Mouse (Mus musculus) lung, postnatal 4 days (tissue): ENCODE measurements around the gene Srgap3.

ENCODE experiments used
- DNase-seq, 2 experiments: peaks; one replicate each; pipeline ENCODE4 v3.0.0; 2021

Gene Srgap3

DNA sequence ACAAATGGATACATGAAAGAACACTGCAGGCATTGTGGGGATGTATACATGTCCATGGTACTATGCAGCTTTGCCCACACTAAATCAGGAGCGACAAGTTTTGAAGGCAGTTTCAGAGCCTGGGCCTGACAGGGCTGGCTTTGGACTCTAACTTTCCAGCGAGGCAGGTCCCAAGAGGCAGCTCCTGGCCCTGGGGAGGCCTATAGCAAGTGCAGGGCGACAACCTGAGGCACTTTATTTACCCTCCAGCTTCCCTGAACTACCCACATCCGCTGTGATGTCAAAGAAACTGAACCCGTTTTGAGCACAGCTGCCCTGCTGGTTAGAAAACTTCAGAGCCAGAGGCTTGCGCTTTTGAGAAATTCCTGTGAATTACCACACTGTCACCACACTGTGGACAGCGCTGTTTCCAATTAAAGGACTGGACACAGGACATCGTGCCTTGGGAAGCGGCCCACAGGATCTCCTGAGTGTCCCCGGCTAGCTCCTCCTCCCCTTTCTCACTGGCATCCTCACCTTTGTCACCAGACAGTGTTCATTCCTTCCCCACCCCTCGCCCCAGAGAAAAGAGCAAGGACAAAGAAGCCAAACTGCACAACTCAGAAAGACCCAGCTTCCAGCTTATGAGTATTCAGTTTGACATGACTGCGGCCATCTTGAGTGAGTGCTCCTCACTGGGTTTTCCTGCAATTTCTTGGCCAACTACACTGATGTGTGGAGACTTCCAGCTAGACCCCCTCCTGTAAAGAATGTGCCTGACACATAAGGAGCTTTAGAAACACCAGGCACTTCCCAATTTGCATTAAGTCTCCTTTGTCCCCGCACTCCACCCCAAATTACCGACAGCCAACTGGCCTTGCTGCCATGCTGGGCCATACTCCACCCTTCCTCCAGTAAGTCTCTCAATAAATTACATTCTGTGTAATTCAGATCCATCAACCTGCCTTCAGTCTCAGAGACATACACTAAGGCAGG is 94.5 kb downstream of the Srgap3 start:
- DNase-seq: no peak

- DNase-seq: no peak
These were observed 96.3 kb downstream of the Srgap3 start for GRCm38 (mm10) chr6:112850745-112851144.

DNA sequence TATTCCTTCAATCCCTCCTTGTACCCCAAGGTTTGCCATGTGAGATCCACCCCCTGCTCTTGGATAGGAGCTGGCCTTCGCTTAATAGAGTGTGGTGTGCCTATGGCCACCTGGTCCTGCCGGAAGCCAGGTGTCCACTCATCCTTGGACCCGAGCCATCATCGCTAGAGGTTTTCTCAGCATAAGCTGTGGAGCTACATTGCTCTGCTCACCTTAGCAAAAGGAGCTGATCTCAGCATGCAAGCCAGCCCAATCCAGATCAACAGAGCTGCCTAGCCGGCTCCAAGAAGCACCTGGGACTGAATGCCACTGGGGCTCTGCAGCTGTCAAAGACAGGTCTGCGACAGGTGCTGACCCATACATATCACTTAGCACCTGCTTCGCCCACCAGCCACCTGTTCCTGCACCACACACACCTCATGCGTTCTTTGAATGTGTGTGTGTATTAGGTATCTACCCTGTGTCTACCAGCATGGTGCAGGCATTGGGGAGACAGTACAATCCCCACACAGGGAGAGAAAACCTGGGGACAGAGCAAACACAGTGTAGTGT is 98.4 kb downstream of the Srgap3 start:
- DNase-seq: no peak

DNA sequence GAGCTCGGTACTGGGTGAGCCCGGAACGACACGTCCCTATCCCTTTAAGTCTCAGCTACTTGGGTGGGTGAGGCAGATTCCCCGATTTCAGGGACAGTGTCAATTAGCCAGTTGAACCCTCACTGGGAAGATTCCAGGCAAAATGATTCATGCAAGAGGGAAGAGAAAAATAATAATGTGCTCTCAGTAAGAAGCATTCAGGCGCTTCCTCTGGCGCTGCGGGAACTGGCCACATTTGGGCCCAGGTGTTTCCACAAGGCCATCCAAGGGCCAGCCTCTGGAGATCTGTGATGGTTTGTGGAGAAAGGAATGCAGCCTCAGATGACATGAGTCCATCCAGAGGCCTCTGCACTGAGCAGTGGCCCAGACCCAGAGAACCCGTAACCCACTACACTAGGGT is 100.2 kb downstream of the Srgap3 start:
- DNase-seq: no peak

- DNase-seq: no peak
These were observed 104.6 kb downstream of the Srgap3 start for GRCm38 (mm10) chr6:112842426-112842825.

GRCm38 (mm10) chr6:112840400-112840799 is 106.7 kb downstream of the Srgap3 start:
- DNase-seq: no peak

DNA sequence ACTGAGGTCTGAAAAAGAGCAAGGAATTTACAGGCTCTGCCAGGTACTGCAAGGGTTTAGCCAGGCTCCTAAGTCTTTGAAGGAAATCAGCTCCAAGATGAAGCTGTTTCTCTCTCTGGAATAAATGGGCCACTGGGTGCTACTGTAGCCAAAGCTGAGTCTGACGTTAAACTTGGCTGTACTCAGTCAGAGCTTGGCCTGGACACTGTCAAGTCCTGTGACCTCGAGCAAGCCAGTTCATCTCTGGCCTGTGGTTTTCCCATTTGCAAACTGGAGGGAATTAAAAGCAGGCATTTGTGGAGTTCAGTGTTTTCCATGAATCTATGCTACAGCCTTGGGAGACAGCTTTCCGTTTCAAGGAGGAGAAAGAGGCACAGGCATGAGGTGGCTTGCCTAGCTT is 107.7 kb downstream of the Srgap3 start:
- DNase-seq: no peak

DNA sequence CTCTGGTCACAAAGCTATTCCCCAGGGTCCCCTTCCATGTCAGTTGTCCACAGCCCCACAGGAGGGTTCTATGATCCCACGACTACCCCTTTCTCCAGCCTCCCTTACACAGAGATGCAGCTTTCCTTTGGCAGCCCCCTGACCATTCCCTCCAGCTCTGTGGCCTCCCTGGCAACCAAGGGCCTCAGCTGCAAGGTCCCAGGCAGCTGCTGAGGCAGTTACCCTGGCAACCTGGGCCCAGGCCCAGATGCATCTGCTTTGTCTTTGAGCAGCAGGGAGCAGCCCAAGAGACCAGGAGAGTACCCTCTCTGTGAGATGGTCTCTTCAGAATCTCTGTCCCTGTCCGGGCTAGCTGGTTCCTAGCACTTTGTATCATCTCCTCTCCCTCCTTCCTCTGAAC is 108.2 kb downstream of the Srgap3 start:
- no peak for DNase-seq

DNA sequence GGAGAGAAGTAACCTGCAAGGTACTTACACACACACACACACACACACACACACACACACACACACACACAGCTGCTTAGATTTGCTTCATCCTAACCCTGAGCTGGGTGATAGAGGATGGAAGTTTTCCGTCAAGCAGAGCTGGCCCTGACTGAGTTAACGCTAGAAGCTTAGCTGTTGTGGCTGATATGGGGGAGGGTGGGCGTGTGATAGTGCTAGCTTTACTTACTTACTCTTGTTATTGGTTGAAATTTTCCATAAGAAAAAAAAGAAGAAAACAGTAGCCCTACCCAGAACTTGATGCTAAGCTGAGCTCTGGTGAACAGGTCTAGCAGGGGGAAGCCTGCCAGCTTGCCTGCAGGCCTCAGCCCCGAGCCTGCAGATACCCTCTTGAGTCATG is 110.4 kb downstream of the Srgap3 start:
- DNase-seq: no peak

DNA sequence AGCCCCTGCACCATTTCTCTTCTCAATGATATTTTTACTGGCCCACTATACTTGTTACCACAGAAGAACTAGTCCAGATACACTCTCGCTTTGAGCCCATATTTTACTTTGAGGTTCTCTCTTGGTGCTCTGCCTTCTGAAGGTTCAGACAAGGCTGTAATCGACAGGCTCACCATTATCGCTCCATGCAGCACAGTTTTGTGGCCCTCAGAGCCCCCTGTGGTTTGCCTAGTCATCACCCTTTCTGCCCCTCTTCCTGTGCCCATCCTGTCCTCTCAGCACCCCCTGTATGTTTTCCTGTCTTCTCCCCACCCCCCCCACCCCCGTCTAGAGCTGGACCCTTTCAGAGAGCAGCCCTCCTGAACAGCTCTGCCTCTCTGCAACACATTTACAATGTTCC is 111.7 kb downstream of the Srgap3 start:
- no peak for DNase-seq

- DNase-seq: no peak
These were observed 112.6 kb downstream of the Srgap3 start for GRCm38 (mm10) chr6:112834430-112834829.

GRCm38 (mm10) chr6:112833763-112834162 is 113.3 kb downstream of the Srgap3 start:
- no peak for DNase-seq

GRCm38 (mm10) chr6:112829196-112829595 is 117.9 kb downstream of the Srgap3 start:
- DNase-seq: no peak

GRCm38 (mm10) chr6:112828420-112828819 is 118.6 kb downstream of the Srgap3 start:
- no peak for DNase-seq

- DNase-seq: no peak
These were observed 121.4 kb downstream of the Srgap3 start for GRCm38 (mm10) chr6:112825657-112826056.

DNA sequence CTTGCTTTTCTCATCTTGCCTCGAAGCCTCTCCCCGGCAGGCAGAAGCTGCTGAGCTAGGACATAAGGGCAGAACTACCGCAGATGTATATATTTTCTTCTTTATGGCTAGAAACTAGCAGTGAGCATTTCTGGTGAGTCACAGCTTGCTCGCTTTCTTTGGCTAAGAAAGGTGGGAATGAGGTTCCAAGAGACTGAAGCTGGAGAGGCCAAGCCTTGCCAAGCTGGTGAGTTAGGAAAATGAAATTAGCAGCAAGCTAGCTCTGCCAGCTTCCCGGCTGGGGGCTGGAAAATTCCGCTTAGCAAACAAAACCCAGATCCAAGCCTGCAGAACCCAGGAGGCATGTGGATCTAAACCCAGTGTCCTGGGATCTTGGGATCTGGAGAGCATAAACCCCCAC is 124.0 kb downstream of the Srgap3 start:
- DNase-seq: no peak

GRCm38 (mm10) chr6:112820298-112820992 is 126.6 kb downstream of the Srgap3 start:
- no peak for DNase-seq

- DNase-seq: no peak
These were observed 128.6 kb downstream of the Srgap3 start for GRCm38 (mm10) chr6:112818403-112818901.

- DNase-seq: no peak
These were observed 131.5 kb downstream of the Srgap3 start for GRCm38 (mm10) chr6:112815604-112816003.

- no peak for DNase-seq
These were observed 132.5 kb downstream of the Srgap3 start for GRCm38 (mm10) chr6:112814525-112815086.

- no peak for DNase-seq
These were observed 134.2 kb downstream of the Srgap3 start for GRCm38 (mm10) chr6:112812884-112813283.

- no peak for DNase-seq
These were observed 136.6 kb downstream of the Srgap3 start for GRCm38 (mm10) chr6:112810521-112810830.
